Mouse (Mus musculus) hindbrain, embryonic 10.5 days (tissue): ENCODE data around the gene Arhgef26. TPM values are rescaled to one million over a fixed set of nuclear protein-coding genes. Genes with fewer than 3 reads are reported as not detected.
A peak's percentile ranks its signal among the peaks of the same experiment; 100 is the strongest.

Experiments used
- DNase-seq: peaks from one replicate; pipeline ENCODE4 v3.0.0-alpha.2; 2017; ENCODE audit warnings: low spot score
- H3K27ac ChIP-seq: fragments of 300-500 bp; sonication (generic); 2 replicates; pipeline ENCODE4 v1.5.1; 2016; ENCODE audit warnings: mild to moderate bottlenecking, moderate library complexity
- H3K27me3 ChIP-seq: fragments of 300-500 bp; sonication (generic); 2 replicates; pipeline ENCODE4 v1.6.1; 2016; ENCODE audit warnings: mild to moderate bottlenecking; ENCODE audit not compliant: poor library complexity, insufficient read depth, severe bottlenecking
- H3K36me3 ChIP-seq: fragments of 300-500 bp; sonication (generic); 2 replicates; pipeline ENCODE4 v1.6.1; 2016; ENCODE audit warnings: mild to moderate bottlenecking, moderate library complexity
- H3K4me1 ChIP-seq: fragments of 300-500 bp; sonication (generic); replicated peaks from 2 replicates; pipeline ENCODE4 v1.6.1; 2016; ENCODE audit warnings: mild to moderate bottlenecking
- H3K4me3 ChIP-seq: fragments of 300-500 bp; sonication (generic); 2 replicates; pipeline ENCODE4 v1.5.1; 2016; ENCODE audit warnings: mild to moderate bottlenecking, moderate library complexity
- H3K9me3 ChIP-seq: fragments of 300-500 bp; sonication (generic); 2 replicates; pipeline ENCODE4 v1.6.1; 2016; ENCODE audit warnings: mild to moderate bottlenecking, moderate library complexity
- WGBS: fragments of 180-500 bp; shearing (Covaris S2); methylation state at CpG from one replicate; pipeline ENCODE4 v1.1.7; 2016; 5-methylcytosine and 5-hydroxymethylcytosine counted together
- polyA plus RNA-seq: library from polyadenylated mRNA; unstranded; fragments of >200 nt; fragmentation: Nextera tagmentation; extraction: Ambion mirVana; gene quantifications from 2 replicates; pipeline ENCODE4 v1.2.1, GENCODE M21; 2016

Gene Arhgef26
- polyA plus RNA-seq, 1 experiment from 2014 or later: 8.8 TPM

DNA sequence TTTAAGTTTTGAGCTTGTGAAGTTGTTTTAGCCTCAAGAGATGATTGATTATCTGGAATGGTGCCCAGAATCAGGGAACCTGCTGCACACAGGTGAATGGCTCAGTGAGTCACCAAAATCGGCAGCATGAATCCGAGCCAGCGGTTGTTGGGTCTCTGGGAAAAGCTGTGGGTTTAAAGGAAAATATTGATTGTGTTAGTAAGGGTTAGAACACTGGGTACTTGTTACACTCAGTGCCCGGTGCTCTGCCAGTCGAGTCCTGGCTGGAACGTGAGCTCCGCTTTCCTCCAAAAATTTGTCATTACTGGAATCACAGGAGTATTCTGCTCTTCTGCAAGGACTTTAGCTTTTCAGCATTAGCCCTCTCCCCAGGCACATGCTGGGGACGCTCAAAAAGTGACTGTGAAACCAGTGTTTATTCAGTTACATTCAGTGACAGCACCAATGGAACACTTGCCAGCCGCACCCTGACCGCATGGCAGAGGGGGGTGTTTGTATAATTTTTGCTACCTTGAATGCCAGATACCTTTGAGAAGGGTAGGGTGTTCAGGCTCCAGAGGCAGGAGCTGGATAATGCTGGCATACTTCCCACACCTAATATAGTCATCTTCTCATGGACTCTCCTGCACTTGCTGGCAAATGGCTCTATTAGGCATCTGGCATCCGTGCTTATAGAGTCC, 11.2 kb downstream of the Arhgef26 start:
- DNase-seq: no peak
- H3K36me3 ChIP-seq: peaks cover 9% of the 10 kb centered on the region; the same call in 1 of the 2 replicates
- 89% methylated on average over 11 of the region's 11 CpGs for WGBS
- no peaks in the 10 kb centered on the region for H3K27me3 ChIP-seq
- H3K9me3 ChIP-seq: no peaks in the 10 kb centered on the region
- no peak overlapping the region for H3K27ac ChIP-seq
- H3K4me1 ChIP-seq: no peaks in the 10 kb centered on the region
- H3K4me3 ChIP-seq: no peak overlapping the region

DNA sequence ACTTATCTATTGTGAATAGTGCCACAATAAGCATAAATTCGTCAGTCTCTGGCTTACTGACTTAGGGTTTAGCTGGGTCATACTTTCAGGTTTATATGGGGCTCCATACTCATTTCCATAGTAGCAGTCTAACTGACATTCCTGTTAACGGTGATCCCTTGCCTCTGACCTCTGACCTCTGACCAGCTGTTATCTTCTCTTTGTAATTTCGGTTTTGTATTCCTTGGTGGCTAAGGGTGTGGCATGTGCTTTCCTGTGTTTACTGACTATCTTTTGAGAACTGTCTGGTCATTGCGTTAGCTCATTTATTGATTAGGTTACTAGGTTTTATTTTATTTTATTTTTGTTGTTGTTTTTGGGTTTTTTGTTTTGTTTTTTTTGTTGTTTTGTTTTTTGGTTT, 13.9 kb downstream of the Arhgef26 start:
- Histone ChIP-seq H3K27ac (no peak overlapping the region), H3K27me3 (no peaks in the 10 kb centered on the region), H3K9me3 (no peaks in the 10 kb centered on the region), H3K4me1 (no peaks in the 10 kb centered on the region), H3K4me3 (no peak overlapping the region), H3K36me3 (peaks cover 17% of the 10 kb centered on the region)
- 72% methylated on average over 4 of the region's 4 CpGs for WGBS
- DNase-seq: no peak

DNA sequence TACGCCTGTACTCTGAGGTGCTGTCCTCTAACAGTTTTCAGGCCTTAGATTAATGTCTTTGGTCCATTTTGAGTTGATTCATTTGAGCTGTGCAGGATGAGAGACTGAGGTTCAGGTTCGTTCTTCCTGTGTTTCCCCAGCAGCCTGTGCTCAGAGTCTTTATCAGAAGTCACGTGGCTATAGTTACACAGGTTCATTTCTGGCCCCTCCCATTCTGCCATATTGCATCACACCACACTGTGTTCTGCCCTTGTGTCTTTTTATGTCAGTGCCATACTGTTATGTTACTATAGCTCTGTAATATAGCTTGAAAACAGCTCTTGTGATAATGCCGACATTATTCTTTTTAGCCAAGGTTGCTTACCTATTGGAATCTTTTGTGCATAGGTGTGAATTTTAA, 14.7 kb downstream of the Arhgef26 start:
- DNase-seq: no peak
- H3K27ac ChIP-seq: no peak overlapping the region
- no peaks in the 10 kb centered on the region for H3K27me3 ChIP-seq
- H3K4me1 ChIP-seq: no peaks in the 10 kb centered on the region
- WGBS: 90% methylated on average over 4 of the region's 4 CpGs
- H3K36me3 ChIP-seq: peaks cover 16% of the 10 kb centered on the region
- H3K9me3 ChIP-seq: no peaks in the 10 kb centered on the region
- no peak overlapping the region for H3K4me3 ChIP-seq

DNA sequence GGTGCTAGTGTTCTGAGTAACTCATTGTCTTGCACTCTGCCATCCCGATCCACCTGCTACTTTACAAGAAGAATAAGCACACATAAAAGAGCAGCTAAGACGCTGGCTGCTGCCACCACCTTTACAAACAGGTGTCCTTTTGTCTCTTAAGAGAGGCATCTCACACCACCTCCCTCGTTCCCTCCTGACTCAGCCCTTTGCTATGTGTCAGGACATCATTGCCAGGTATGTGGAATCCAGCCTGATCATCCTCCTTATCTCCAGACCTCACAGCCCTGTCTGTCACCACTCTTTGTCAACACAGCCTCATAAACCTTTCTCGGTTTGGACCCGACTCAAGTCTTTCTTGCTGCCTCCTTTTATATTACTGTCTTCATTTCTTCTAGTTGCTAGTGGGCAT, 29.7 kb downstream of the Arhgef26 start:
- Histone ChIP-seq H3K9me3 (no peaks in the 10 kb centered on the region), H3K4me1 (no peaks in the 10 kb centered on the region), H3K36me3 (no peaks in the 10 kb centered on the region), H3K4me3 (no peak overlapping the region), H3K27ac (no peak overlapping the region), H3K27me3 (no peaks in the 10 kb centered on the region)
- 82% methylated on average over 5 of the region's 5 CpGs for WGBS
- no peak for DNase-seq

DNA sequence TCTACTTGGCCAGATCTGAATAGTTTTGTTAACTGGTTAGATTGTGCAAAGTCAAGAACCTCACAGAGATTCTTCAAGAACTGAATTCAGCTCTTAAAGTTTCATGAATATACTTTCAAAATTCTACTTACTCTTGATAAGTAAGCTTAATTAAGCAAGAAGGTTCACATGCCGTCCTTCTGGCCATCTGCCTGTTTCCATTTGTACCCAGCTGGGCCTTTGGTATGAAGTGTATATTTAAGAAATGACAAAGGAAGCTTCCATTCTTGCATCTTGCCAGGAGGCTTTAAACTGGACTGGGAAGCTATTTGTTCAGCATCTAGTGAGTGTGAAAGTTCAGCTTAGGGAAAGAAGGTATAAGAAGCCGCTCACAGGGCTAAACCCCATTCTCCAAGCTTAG, 34.7 kb downstream of the Arhgef26 start:
- DNase-seq: no peak

DNA sequence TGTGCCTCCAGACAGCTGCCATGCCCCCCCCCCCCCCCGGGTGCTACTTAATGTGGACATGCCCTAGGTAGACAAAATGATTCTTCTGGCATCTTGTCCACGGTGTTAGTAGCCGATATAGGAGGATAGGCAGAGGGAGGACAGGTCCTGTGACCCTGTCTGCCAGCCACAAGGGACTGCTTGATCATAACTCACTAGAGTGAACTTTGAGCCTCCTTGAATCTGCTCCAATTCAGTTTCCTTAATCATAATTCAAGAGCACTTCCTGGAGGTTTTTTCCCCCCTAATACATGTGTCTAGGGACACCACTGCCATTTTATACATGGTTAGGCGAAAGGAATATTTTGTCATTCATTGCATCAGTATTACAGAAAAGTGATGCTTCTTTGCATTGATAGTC, 36.2 kb downstream of the Arhgef26 start:
- no peaks in the 10 kb centered on the region for H3K27me3 ChIP-seq
- H3K36me3 ChIP-seq: no peaks in the 10 kb centered on the region
- no peaks in the 10 kb centered on the region for H3K4me1 ChIP-seq
- 91% methylated on average over 4 of the region's 4 CpGs for WGBS
- no peak for DNase-seq
- no peaks in the 10 kb centered on the region for H3K9me3 ChIP-seq
- H3K27ac ChIP-seq: no peak overlapping the region
- no peak overlapping the region for H3K4me3 ChIP-seq

More for the DNA sequence above, 34.7 kb downstream of the Arhgef26 start:
- no peaks in the 10 kb centered on the region for H3K4me1 ChIP-seq
- H3K4me3 ChIP-seq: no peak overlapping the region
- H3K9me3 ChIP-seq: no peaks in the 10 kb centered on the region
- H3K27ac ChIP-seq: no peak overlapping the region
- 83% methylated on average over 2 of the region's 2 CpGs for WGBS
- no peaks in the 10 kb centered on the region for H3K36me3 ChIP-seq
- no peaks in the 10 kb centered on the region for H3K27me3 ChIP-seq

DNA sequence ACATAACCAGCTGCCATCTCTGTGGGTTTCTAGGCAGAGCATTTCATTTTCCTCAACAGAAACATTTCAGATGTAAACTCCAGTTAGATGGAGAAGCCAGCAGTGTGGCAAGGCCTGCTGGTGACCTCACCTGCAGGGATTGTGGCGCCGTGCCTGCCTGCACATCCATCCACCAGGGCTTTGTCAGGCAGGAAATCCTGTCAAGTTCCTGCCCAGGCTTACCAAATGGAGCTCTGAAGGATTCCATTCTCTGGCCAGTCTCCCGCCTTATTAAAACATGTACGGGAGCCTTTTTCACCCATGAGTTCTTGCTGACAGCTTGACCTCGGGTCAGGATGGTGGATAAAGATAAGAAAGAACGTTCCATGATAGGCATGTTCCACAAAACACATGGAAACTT, 36.7 kb downstream of the Arhgef26 start:
- 80% methylated on average over 6 of the region's 6 CpGs for WGBS
- Histone ChIP-seq H3K36me3 (no peaks in the 10 kb centered on the region), H3K4me3 (no peak overlapping the region), H3K4me1 (0 out of 2 replicates have a peak, but pooled peaks cover 2% of the 10 kb centered on the region), H3K27ac (no peak overlapping the region), H3K27me3 (no peaks in the 10 kb centered on the region), H3K9me3 (no peaks in the 10 kb centered on the region)
- DNase-seq: no peak

DNA sequence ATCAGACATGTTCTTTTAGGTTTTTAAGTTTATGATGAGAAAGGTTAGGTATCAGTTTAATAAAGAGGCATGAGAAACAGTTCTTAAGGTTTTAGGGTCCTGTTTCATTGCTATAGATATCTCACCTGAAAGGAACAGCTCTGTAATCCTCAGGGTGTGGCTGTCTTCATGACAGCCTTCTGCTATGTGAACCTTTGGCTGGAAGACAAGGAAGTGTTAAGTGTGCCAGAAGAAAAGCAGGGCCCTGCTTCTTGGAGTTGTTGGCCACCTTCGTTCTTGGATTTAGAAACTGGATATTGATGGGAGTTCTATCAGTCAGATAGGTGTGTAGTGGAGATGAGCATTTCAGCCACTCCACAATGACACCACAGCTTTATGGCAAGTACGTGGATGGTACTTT, 38.6 kb downstream of the Arhgef26 start:
- Histone ChIP-seq H3K27ac (no peak overlapping the region), H3K9me3 (no peaks in the 10 kb centered on the region), H3K27me3 (no peaks in the 10 kb centered on the region), H3K36me3 (no peaks in the 10 kb centered on the region), H3K4me3 (no peak overlapping the region), H3K4me1 (peaks cover 11% of the 10 kb centered on the region; the same call in 1 of the 2 replicates)
- 93% methylated on average over 2 of the region's 2 CpGs for WGBS
- no peak for DNase-seq

DNA sequence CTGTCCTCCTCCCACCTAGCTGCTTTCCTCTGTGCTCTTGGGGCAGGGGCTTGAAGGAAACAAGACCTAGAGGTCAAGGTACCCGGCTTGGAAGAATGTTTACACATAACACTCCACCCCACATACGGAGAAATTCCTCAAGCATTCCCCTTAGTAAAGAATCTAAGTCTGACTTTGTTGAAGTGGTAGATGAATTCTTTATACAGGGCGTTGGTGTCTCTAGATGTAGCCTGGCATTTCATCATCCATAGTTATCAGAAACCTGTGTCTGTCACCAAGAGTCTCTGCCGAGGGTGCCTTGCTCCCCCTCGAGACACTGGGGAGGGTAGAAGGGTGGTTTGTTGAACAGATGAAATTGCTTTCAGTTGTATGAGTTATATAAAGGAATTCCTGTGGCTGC, 41.8 kb downstream of the Arhgef26 start:
- no peak overlapping the region for H3K27ac ChIP-seq
- no peaks in the 10 kb centered on the region for H3K27me3 ChIP-seq
- no peaks in the 10 kb centered on the region for H3K9me3 ChIP-seq
- no peak overlapping the region for H3K4me3 ChIP-seq
- WGBS: 62% methylated on average over 5 of the region's 5 CpGs
- peaks cover 11% of the 10 kb centered on the region; the same call in 1 of the 2 replicates for H3K4me1 ChIP-seq
- DNase-seq: no peak
- H3K36me3 ChIP-seq: no peaks in the 10 kb centered on the region

DNA sequence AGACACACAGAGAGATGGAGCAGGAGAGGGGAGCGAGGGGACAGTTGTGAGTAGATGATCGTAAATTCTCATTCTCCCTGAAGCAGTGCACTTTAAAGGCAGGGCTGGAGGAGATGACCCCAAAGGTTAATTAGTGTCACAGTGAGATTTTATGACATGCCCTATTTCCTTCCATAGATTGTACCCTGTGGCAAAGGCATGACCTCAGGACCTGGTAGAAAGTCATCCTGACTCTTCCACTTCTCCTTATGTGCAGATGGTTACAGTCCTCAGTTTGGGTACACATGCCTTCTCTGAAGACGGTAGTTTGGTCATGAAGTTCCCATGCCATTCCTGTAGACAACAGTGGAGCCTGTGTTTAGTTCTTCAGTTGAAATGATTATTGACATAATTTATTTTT, 42.3 kb downstream of the Arhgef26 start:
- Histone ChIP-seq H3K4me3 (no peak overlapping the region), H3K36me3 (no peaks in the 10 kb centered on the region), H3K27me3 (no peaks in the 10 kb centered on the region), H3K9me3 (no peaks in the 10 kb centered on the region), H3K27ac (no peak overlapping the region), H3K4me1 (peaks cover 11% of the 10 kb centered on the region; the same call in 1 of the 2 replicates)
- 67% methylated on average over 3 of the region's 3 CpGs for WGBS
- no peak for DNase-seq

DNA sequence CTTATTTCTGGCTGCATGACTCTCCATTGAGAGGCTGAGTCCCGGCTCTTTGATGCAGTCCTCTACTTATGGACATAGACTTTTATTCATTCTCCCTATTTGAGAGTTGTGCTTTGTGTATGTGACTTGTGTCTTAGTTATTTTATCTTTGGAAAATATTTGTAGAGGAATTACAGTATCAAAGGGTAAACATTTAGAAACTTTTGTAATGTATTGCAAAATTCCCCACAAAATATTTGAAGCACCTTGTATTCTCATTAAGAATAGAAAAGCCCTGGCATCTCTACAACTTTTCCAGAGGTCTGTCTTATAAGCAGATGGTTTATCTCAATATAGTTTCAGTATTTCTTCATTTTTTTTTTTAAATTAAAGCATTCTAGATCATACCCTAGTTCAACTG, 44.7 kb downstream of the Arhgef26 start:
- 0 out of 2 replicates have a peak, but pooled peaks cover 6% of the 10 kb centered on the region for H3K36me3 ChIP-seq
- H3K4me1 ChIP-seq: peaks cover 11% of the 10 kb centered on the region; the same call in 1 of the 2 replicates
- H3K4me3 ChIP-seq: no peak overlapping the region
- H3K9me3 ChIP-seq: no peaks in the 10 kb centered on the region
- no peak for DNase-seq
- no peak overlapping the region for H3K27ac ChIP-seq
- no peaks in the 10 kb centered on the region for H3K27me3 ChIP-seq
- 83% methylated on average over 1 of the region's 1 CpGs for WGBS

DNA sequence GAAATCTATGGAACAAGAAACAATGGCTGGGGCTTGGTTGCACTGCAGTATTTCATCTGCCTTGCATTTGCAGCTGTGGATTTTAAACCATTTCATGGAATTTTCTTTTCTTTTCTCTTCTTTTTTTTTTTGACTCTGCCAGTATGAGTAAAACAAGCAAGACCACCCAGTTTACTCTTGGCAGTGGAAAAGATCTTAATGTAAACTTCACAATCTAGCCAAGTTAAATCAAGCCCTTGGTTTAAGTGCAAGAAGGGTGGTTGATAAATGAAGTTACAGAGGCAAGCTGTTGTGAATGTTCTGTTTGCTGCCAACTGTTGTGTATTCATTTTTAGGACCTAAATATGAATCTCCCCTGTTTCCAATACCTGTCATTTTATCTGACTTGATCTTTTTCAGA, 54.5 kb downstream of the Arhgef26 start:
- H3K36me3 ChIP-seq: no peaks in the 10 kb centered on the region
- DNase-seq: no peak
- H3K27ac ChIP-seq: no peak overlapping the region
- H3K9me3 ChIP-seq: no peaks in the 10 kb centered on the region
- H3K27me3 ChIP-seq: no peaks in the 10 kb centered on the region
- H3K4me3 ChIP-seq: no peak overlapping the region
- H3K4me1 ChIP-seq: peaks cover 23% of the 10 kb centered on the region

DNA sequence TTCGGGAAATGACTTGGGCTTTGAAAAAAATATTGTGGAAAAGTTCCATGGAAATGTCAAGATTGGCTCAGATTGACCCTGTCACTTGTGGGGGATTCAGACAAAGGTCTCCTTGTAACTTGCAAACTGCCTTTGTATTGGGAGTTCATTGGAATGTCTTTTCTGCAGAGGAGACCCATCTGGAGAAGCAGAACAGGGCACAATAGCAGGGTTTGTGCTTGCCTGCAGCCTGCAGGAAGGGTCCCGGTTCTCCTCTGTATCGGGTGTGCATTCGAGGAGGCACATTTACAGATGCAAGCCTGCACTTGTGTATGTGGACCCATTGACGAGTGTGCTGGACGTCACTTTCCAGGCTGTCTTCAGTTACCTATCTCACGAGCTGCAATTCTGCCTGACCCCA, 56.1 kb downstream of the Arhgef26 start:
- Histone ChIP-seq H3K4me3 (no peak overlapping the region), H3K36me3 (no peaks in the 10 kb centered on the region), H3K27me3 (no peaks in the 10 kb centered on the region), H3K4me1 (peaks cover 23% of the 10 kb centered on the region), H3K9me3 (no peaks in the 10 kb centered on the region), H3K27ac (peak overlapping the region; percentile 60; the same call in 1 of the 2 replicates)
- WGBS: 16% methylated on average over 7 of the region's 7 CpGs
- peak; percentile 63 for DNase-seq

DNA sequence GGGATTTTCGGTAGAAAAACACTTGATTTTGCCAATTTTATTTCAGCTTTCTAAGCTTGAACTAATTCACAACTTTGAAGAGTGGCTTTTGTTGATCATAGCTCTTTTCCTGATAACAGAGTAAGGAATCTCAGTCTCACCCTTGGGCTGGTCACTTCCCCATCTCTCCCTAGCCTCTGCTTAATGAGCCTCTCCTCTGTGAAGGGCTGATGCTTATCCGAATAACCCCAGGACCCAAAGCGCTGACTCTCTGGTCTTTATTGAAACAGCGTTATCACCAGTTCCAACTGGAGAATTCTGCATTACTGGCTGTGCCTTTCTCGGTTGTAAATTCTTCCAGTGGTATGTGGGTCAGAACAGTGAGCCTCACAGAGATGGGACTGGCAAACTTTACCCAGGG, 57.2 kb downstream of the Arhgef26 start:
- Histone ChIP-seq H3K27me3 (no peaks in the 10 kb centered on the region), H3K36me3 (no peaks in the 10 kb centered on the region), H3K9me3 (no peaks in the 10 kb centered on the region), H3K4me1 (peaks cover 23% of the 10 kb centered on the region), H3K4me3 (no peak overlapping the region), H3K27ac (no peak overlapping the region; the same call in 1 of the 2 replicates)
- no peak for DNase-seq
- WGBS: 74% methylated on average over 5 of the region's 5 CpGs
